Mouse (Mus musculus) C2C12 (cell line): ENCODE measurements around the gene Mest.

ENCODE experiments used
- CTCF ChIP-seq: IDR thresholded peaks from one replicate; pipeline ENCODE4 v1.5.1; 2011; ENCODE audit not compliant: control insufficient read depth, insufficient read depth, insufficient read length
- MAX ChIP-seq: IDR thresholded peaks from one replicate; pipeline ENCODE4 v1.6.1; 2011; ENCODE audit warnings: mild to moderate bottlenecking, control low read depth
- MYOD1 ChIP-seq: IDR thresholded peaks from one replicate; pipeline ENCODE4 v1.6.1; 2011; ENCODE audit warnings: low read depth; ENCODE audit not compliant: control insufficient read depth, insufficient read length
- MYOG ChIP-seq: IDR thresholded peaks from one replicate; pipeline ENCODE4 v1.6.1; 2011; ENCODE audit not compliant: control insufficient read depth, insufficient read length; ENCODE audit errors: extremely low read depth
- USF1 ChIP-seq: IDR thresholded peaks from one replicate; pipeline ENCODE4 v1.6.1; 2011; ENCODE audit warnings: low read depth, mild to moderate bottlenecking, control low read depth, moderate library complexity

DNA sequence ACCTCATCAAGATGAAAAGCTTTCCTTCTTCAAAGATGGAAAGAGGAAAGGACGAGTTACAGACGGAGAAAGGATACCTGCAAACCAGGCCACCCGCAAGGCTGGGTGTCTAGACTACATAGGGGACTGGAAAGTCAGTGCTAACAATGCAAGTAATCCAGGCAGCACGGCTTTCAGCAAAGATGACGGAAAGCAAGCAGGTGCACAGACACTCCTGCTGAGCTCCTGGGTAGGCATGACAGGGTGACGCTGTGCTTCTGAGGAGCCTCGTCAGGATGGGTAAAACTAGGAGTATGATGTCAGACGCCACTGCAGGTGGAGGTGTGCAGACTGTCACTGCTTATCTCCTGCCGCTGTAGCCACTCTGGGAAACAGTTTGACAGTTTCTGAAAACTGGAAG, 45.8 kb upstream of the Mest start:
- TF ChIP-seq CTCF (no peak), USF1 (no peak), MAX (no peak), MYOD1 (no peak), MYOG (no peak)
